Mouse (Mus musculus) bone marrow macrophage, adult 2 months (primary cell): ENCODE data around the gene Rhbdl3.

Source experiments
- CTCF ChIP-seq: IDR thresholded peaks from 2 replicates; pipeline ENCODE4 v1.5.1; 2012; ENCODE audit warnings: low read depth, mild to moderate bottlenecking, low read length, moderate library complexity
- POLR2A ChIP-seq: IDR thresholded peaks from 2 replicates; pipeline ENCODE4 v1.6.1; 2012; ENCODE audit warnings: mild to moderate bottlenecking, low read depth, low read length, borderline replicate concordance

DNA sequence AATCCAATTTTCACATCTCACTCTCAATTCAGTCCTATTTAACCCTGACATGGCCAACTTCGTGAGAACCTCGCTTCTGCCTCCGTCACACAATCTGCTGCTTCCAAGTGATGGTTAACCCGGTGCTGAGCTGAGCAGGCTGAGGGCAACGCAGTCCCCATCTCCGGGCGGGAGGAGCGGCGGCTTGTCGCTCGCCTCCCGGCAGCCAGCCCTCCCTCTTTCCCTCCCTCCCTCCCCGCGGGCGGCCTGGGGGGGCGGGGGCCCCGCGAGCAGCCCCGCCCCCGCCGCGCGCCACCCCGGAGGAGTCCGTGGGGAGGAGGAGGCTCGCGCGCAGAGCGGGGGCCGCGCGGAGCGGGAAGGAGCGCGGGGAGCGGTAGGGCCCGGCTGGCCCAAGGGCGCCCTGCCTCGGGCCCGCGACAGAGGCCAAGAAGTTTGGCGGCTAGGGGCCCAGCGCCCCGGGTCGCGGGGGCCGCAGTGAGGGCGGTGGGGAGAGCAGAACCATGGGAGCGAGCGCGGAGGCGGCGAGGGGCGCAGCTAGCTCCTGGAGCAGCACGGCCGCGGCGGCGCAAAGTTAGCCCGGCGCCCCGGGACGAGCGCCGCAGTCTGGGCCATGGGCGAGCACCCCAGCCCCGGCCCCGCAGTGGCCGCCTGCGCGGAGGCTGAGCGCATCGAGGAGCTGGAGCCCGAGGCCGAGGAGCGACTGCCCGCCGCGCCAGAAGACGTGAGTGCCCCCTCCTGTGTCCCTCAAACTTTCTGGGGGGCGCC is at the start of gene Rhbdl3:
- TF ChIP-seq POLR2A (no peak), CTCF (no peak)
